Mouse (Mus musculus): Measurements from ENCODE around the gene Pdia3. TPM values are rescaled to one million over a fixed set of nuclear protein-coding genes. Genes with fewer than 3 reads are reported as not detected.
A peak's percentile ranks its signal among the peaks of the same experiment; 100 is the strongest.

Gene Pdia3
- polyA plus RNA-seq, 1 experiment from 2014 or later, result 174 TPM

GRCm38 (mm10) chr2:121447006-121447405, 33.4 kb downstream of the Pdia3 start:
- H3K36me3 ChIP-seq (ENCODE audit: control insufficient read depth, insufficient read depth, low read length), result peaks cover 7% of the 10 kb centered on the region; the same call in 1 of the 2 replicates
- peaks cover 8% of the 10 kb centered on the region; the same call in 1 of the 2 replicates for H3K27me3 ChIP-seq (replicated peaks; ENCODE audit: control insufficient read depth, insufficient read depth, low read length)
- H3K4me1 ChIP-seq (ENCODE audit: control insufficient read depth, insufficient read depth, low read length), result peaks cover 17% of the 10 kb centered on the region
- DNase-seq (ENCODE audit: low spot score) (no peak), ATAC-seq (no peak)
- H3K9me3 ChIP-seq (replicated peaks; ENCODE audit: control insufficient read depth, low read length), result no peaks in the 10 kb centered on the region
- H3K4me2 ChIP-seq (ENCODE audit: low read length), result no peak overlapping the region
- WGBS, result 97% methylated on average over 3 of the region's 3 CpGs
- H3K9ac ChIP-seq (ENCODE audit: low read length), result no peak overlapping the region
- no peak overlapping the region for H3K4me3 ChIP-seq (ENCODE audit: low read depth, low read length)
- H3K27ac ChIP-seq (ENCODE audit: low read depth, low read length), result no peak overlapping the region

DNA sequence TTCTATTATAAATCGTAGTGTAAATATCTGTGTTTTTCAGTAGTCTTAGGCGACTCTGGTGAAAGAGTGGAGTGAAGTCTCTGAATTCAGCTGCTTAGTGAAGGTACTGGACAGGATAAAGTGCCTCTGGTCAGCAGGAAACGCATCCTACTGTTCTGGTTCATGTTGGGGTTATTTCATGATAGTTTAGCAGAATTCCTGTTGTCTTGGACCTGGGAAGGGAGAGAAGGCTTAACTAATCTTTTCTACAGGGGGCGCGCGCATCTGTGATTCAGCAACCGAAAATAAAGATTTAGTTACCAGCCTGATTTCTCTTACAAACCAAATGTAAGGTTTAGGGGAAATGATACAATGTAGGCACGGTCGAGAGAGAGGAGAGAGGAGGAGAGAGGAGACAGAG, 34.6 kb downstream of the Pdia3 start:
- WGBS, result 20% methylated on average over 9 of the region's 9 CpGs
- ATAC-seq (no peak), DNase-seq (ENCODE audit: low spot score) (peak; percentile 48)
- Histone ChIP-seq H3K4me2 (ENCODE audit: low read length) (peak overlapping the region; percentile 51), H3K36me3 (ENCODE audit: control insufficient read depth, insufficient read depth, low read length) (peaks cover 18% of the 10 kb centered on the region), H3K27me3 (replicated peaks; ENCODE audit: control insufficient read depth, insufficient read depth, low read length) (no peaks in the 10 kb centered on the region), H3K4me3 (ENCODE audit: low read depth, low read length) (peak overlapping the region; percentile 96), H3K9me3 (replicated peaks; ENCODE audit: control insufficient read depth, low read length) (no peaks in the 10 kb centered on the region), H3K4me1 (ENCODE audit: control insufficient read depth, insufficient read depth, low read length) (peaks cover 7% of the 10 kb centered on the region), H3K27ac (ENCODE audit: low read depth, low read length) (peak overlapping the region; percentile 5; the same call in 1 of the 2 replicates), H3K9ac (ENCODE audit: low read length) (peak overlapping the region; percentile 22)

- peak within 1 kb of the TSS; percentile 91 for H3K9ac ChIP-seq (ENCODE audit: low read length)
- no peaks in the 10 kb centered on the region for H3K27me3 ChIP-seq (replicated peaks; ENCODE audit: control insufficient read depth, insufficient read depth, low read length)
- WGBS, result under 1% methylated on average over 71 of the region's 74 CpGs
- no peaks in the 10 kb centered on the region for H3K9me3 ChIP-seq (replicated peaks; ENCODE audit: control insufficient read depth, low read length)
- peak within 1 kb of the TSS; percentile 94 for H3K4me2 ChIP-seq (ENCODE audit: low read length)
- peak within 1 kb of the TSS; percentile 94 for H3K27ac ChIP-seq (ENCODE audit: low read depth, low read length)
- peak within 1 kb of the TSS; percentile 96 for H3K4me3 ChIP-seq (ENCODE audit: low read depth, low read length)
- H3K36me3 ChIP-seq (ENCODE audit: control insufficient read depth, insufficient read depth, low read length), result peaks cover 24% of the 10 kb centered on the region
- peaks cover 7% of the 10 kb centered on the region for H3K4me1 ChIP-seq (ENCODE audit: control insufficient read depth, insufficient read depth, low read length)
- peak; percentile 99 for ATAC-seq
- peak; percentile 99 for DNase-seq (ENCODE audit: low spot score)
These were observed 35.4 kb downstream of the Pdia3 start, which contains the start of gene Serf2 for GRCm38 (mm10) chr2:121448739-121449535. Gene Serf2, plus strand, starts transcription at chr2:121449195.

- Histone ChIP-seq H3K4me3 (ENCODE audit: low read depth, low read length) (peak overlapping the region; percentile 96), H3K9me3 (replicated peaks; ENCODE audit: control insufficient read depth, low read length) (no peaks in the 10 kb centered on the region), H3K9ac (ENCODE audit: low read length) (peak overlapping the region; percentile 91), H3K4me2 (ENCODE audit: low read length) (peak overlapping the region; percentile 94), H3K4me1 (ENCODE audit: control insufficient read depth, insufficient read depth, low read length) (peaks cover 7% of the 10 kb centered on the region), H3K36me3 (ENCODE audit: control insufficient read depth, insufficient read depth, low read length) (peaks cover 24% of the 10 kb centered on the region), H3K27me3 (replicated peaks; ENCODE audit: control insufficient read depth, insufficient read depth, low read length) (no peaks in the 10 kb centered on the region), H3K27ac (ENCODE audit: low read depth, low read length) (peak overlapping the region; percentile 94)
- ATAC-seq (peak; percentile 78), DNase-seq (ENCODE audit: low spot score) (no peak)
- WGBS, result under 1% methylated on average over 49 of the region's 54 CpGs
These were observed 36.0 kb downstream of the Pdia3 start for GRCm38 (mm10) chr2:121449545-121450011.

GRCm38 (mm10) chr2:121450093-121450492, 36.5 kb downstream of the Pdia3 start:
- Histone ChIP-seq H3K4me1 (ENCODE audit: control insufficient read depth, insufficient read depth, low read length) (peaks cover 7% of the 10 kb centered on the region), H3K9ac (ENCODE audit: low read length) (peak overlapping the region; percentile 91), H3K9me3 (replicated peaks; ENCODE audit: control insufficient read depth, low read length) (no peaks in the 10 kb centered on the region), H3K27ac (ENCODE audit: low read depth, low read length) (peak overlapping the region; percentile 94; the same call in 1 of the 2 replicates), H3K27me3 (replicated peaks; ENCODE audit: control insufficient read depth, insufficient read depth, low read length) (no peaks in the 10 kb centered on the region), H3K36me3 (ENCODE audit: control insufficient read depth, insufficient read depth, low read length) (peaks cover 24% of the 10 kb centered on the region), H3K4me2 (ENCODE audit: low read length) (peak overlapping the region; percentile 94), H3K4me3 (ENCODE audit: low read depth, low read length) (peak overlapping the region; percentile 96)
- DNase-seq (ENCODE audit: low spot score), result no peak
- no peak for ATAC-seq
- WGBS, result 4% methylated on average over 7 of the region's 7 CpGs

- DNase-seq (ENCODE audit: low spot score) (no peak), ATAC-seq (no peak)
- Histone ChIP-seq H3K4me2 (ENCODE audit: low read length) (no peak overlapping the region), H3K36me3 (ENCODE audit: control insufficient read depth, insufficient read depth, low read length) (peaks cover 24% of the 10 kb centered on the region), H3K9me3 (replicated peaks; ENCODE audit: control insufficient read depth, low read length) (no peaks in the 10 kb centered on the region), H3K4me3 (ENCODE audit: low read depth, low read length) (no peak overlapping the region), H3K4me1 (ENCODE audit: control insufficient read depth, insufficient read depth, low read length) (peaks cover 10% of the 10 kb centered on the region), H3K9ac (ENCODE audit: low read length) (no peak overlapping the region), H3K27ac (ENCODE audit: low read depth, low read length) (no peak overlapping the region), H3K27me3 (replicated peaks; ENCODE audit: control insufficient read depth, insufficient read depth, low read length) (no peaks in the 10 kb centered on the region)
- 77% methylated on average over 4 of the region's 4 CpGs for WGBS
These were observed 38.8 kb downstream of the Pdia3 start for GRCm38 (mm10) chr2:121452361-121452760.

DNA sequence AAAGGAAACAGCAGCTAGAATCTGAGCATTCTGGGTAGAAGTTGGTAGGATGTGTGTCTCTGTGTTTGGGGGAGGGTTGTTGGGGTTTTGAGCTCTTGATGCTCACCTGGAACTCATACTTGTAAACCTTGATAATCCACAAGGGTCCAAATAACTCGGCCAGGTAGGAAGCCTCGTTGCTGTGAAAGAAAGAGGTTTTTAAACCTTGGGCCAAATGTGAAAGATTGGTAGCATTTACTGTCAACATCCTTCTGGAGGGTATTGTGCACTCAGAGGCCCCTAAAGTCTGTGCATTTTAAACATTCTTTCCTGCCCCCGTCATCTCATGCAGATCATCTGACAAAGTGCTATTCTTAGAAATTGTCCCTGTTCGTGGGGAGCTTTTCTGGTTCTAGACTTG, 39.4 kb downstream of the Pdia3 start, which contains the start of gene Hypk:
TSS of gene Hypk (plus strand) at position 301 of the 400 bp plus-strand sequence.
- Histone ChIP-seq H3K4me3 (ENCODE audit: low read depth, low read length) (no peak within 1 kb of the TSS), H3K4me1 (ENCODE audit: control insufficient read depth, insufficient read depth, low read length) (peaks cover 14% of the 10 kb centered on the region), H3K27ac (ENCODE audit: low read depth, low read length) (no peak within 1 kb of the TSS), H3K9ac (ENCODE audit: low read length) (no peak within 1 kb of the TSS), H3K36me3 (ENCODE audit: control insufficient read depth, insufficient read depth, low read length) (peaks cover 24% of the 10 kb centered on the region), H3K9me3 (replicated peaks; ENCODE audit: control insufficient read depth, low read length) (no peaks in the 10 kb centered on the region), H3K27me3 (replicated peaks; ENCODE audit: control insufficient read depth, insufficient read depth, low read length) (no peaks in the 10 kb centered on the region), H3K4me2 (ENCODE audit: low read length) (no peak within 1 kb of the TSS)
- 78% methylated on average over 4 of the region's 4 CpGs for WGBS
- no peak for DNase-seq (ENCODE audit: low spot score)
- no peak for ATAC-seq

DNA sequence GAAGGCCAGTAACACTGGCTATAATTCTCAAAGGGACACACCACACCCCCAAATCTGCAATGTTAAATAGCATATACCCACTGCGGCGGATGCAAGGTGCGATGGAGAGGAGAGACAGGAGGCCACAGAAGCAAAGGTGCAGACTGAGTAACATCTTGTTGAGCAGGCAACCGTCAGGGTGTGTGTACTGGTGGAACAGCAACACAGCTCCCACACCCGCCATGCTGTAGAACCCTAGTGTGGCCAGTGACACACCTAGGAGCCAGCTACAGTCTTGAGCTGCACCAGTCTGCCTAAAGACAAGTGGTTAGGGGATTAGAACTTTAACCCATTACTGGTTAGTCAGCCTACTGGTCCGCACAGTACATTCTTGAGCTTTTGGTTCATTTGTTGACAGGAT, 40.3 kb downstream of the Pdia3 start:
- H3K9me3 ChIP-seq (replicated peaks; ENCODE audit: control insufficient read depth, low read length), result no peaks in the 10 kb centered on the region
- DNase-seq (ENCODE audit: low spot score) (no peak), ATAC-seq (no peak)
- no peak overlapping the region for H3K27ac ChIP-seq (ENCODE audit: low read depth, low read length)
- no peak overlapping the region for H3K4me2 ChIP-seq (ENCODE audit: low read length)
- no peak overlapping the region for H3K9ac ChIP-seq (ENCODE audit: low read length)
- H3K4me1 ChIP-seq (ENCODE audit: control insufficient read depth, insufficient read depth, low read length), result peaks cover 13% of the 10 kb centered on the region
- H3K27me3 ChIP-seq (replicated peaks; ENCODE audit: control insufficient read depth, insufficient read depth, low read length), result no peaks in the 10 kb centered on the region
- peaks cover 31% of the 10 kb centered on the region for H3K36me3 ChIP-seq (ENCODE audit: control insufficient read depth, insufficient read depth, low read length)
- no peak overlapping the region for H3K4me3 ChIP-seq (ENCODE audit: low read depth, low read length)
- WGBS, result 89% methylated on average over 6 of the region's 6 CpGs

DNA sequence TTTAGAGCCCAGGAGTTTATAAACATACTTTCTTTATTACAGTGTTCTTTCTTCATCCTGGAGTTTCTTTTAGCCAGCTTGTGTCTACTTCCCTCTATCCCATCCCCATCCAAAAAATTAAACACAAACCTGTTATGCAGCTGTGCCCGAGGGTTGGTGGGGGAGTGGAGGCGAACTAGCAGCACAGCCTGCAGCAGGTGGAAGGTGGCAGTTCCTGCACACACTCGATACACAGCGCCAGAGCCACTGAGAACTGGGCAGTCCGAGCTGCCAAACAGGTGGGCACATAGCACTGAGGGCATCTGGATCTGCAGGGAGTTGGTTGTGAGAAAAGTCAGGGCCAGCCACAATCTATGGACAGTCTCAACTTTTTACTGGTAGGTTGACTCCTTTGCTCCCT, 42.0 kb downstream of the Pdia3 start:
- no peaks in the 10 kb centered on the region for H3K27me3 ChIP-seq (replicated peaks; ENCODE audit: control insufficient read depth, insufficient read depth, low read length)
- H3K9me3 ChIP-seq (replicated peaks; ENCODE audit: control insufficient read depth, low read length), result no peaks in the 10 kb centered on the region
- no peak overlapping the region for H3K27ac ChIP-seq (ENCODE audit: low read depth, low read length)
- no peak for DNase-seq (ENCODE audit: low spot score)
- no peak overlapping the region for H3K4me2 ChIP-seq (ENCODE audit: low read length)
- no peak overlapping the region for H3K4me3 ChIP-seq (ENCODE audit: low read depth, low read length)
- 77% methylated on average over 5 of the region's 5 CpGs for WGBS
- H3K4me1 ChIP-seq (ENCODE audit: control insufficient read depth, insufficient read depth, low read length), result peaks cover 9% of the 10 kb centered on the region
- H3K9ac ChIP-seq (ENCODE audit: low read length), result no peak overlapping the region
- no peak for ATAC-seq
- peaks cover 44% of the 10 kb centered on the region for H3K36me3 ChIP-seq (ENCODE audit: control insufficient read depth, insufficient read depth, low read length)

Data from forebrain, embryonic 14.5 days (tissue).